Mouse (Mus musculus): ENCODE data around the gene Ykt6. TPM values are rescaled to one million over a fixed set of nuclear protein-coding genes. Genes with fewer than 3 reads are reported as not detected.
"Not testable (repeated sequence)": the region's sequence is repeated elsewhere in the genome, so short reads cannot be mapped to it uniquely, and the experiment has no call there.

Gene Ykt6
- total and polyA plus RNA-seq, 2 experiments from 2014 or later = 81.7 to 130 TPM

- H3K27ac ChIP-seq = no peak overlapping the region
- H3K4me1 ChIP-seq (ENCODE audit: insufficient read depth, low read length) = peaks cover 24% of the 10 kb centered on the region
- H3K27me3 ChIP-seq (ENCODE audit: insufficient read depth, low read length) = no peaks in the 10 kb centered on the region
- no peak overlapping the region for H3K9ac ChIP-seq (replicated peaks; ENCODE audit: low read length)
- DNase-seq (ENCODE audit: low spot score) (no peak), ATAC-seq (no peak)
- no peak overlapping the region for H3K4me2 ChIP-seq (ENCODE audit: low read depth, low read length)
- no peaks in the 10 kb centered on the region for H3K9me3 ChIP-seq (ENCODE audit: low read length)
- no peak for TF ChIP-seq CTCF (IDR thresholded peaks at IDR 0.05; ENCODE audit: low read depth)
- 93% methylated on average over 2 of the region's 2 CpGs for WGBS
- H3K4me3 ChIP-seq (ENCODE audit: low read length) = no peak overlapping the region
- H3K36me3 ChIP-seq (ENCODE audit: insufficient read depth, low read length) = no peaks in the 10 kb centered on the region
Measured at GRCm38 (mm10) chr11:5998472-5998871, 43.0 kb downstream of the Ykt6 start.

GRCm38 (mm10) chr11:5999832-6000771 lies 44.6 kb downstream of the Ykt6 start:
- Histone ChIP-seq H3K27me3 (ENCODE audit: insufficient read depth, low read length) (no peaks in the 10 kb centered on the region), H3K9ac (replicated peaks; ENCODE audit: low read length) (peak overlapping the region; percentile 24; the same call in 1 of the 2 replicates), H3K27ac (peak overlapping the region; percentile 77), H3K9me3 (ENCODE audit: low read length) (no peaks in the 10 kb centered on the region), H3K4me3 (ENCODE audit: low read length) (no peak overlapping the region), H3K4me1 (ENCODE audit: insufficient read depth, low read length) (peaks cover 24% of the 10 kb centered on the region), H3K36me3 (ENCODE audit: insufficient read depth, low read length) (no peaks in the 10 kb centered on the region), H3K4me2 (ENCODE audit: low read depth, low read length) (no peak overlapping the region)
- DNase-seq (ENCODE audit: low spot score) = peak; percentile 91
- TF ChIP-seq CTCF (IDR thresholded peaks at IDR 0.05; ENCODE audit: low read depth) = no peak
- ATAC-seq = peak; percentile 95
- WGBS = 3% methylated on average over 8 of the region's 8 CpGs

GRCm38 (mm10) chr11:6000961-6001682 lies 45.6 kb downstream of the Ykt6 start:
- WGBS = 79% methylated on average over 14 of the region's 14 CpGs
- peak overlapping the region; percentile 77 for H3K27ac ChIP-seq

GRCm38 (mm10) chr11:6001981-6002649 lies 46.6 kb downstream of the Ykt6 start:
- no peak for TF ChIP-seq CTCF (IDR thresholded peaks at IDR 0.05; ENCODE audit: low read depth)
- Histone ChIP-seq H3K4me3 (ENCODE audit: low read length) (no peak overlapping the region), H3K4me2 (ENCODE audit: low read depth, low read length) (no peak overlapping the region), H3K27me3 (ENCODE audit: insufficient read depth, low read length) (no peaks in the 10 kb centered on the region), H3K9ac (replicated peaks; ENCODE audit: low read length) (no peak overlapping the region), H3K27ac (no peak overlapping the region), H3K36me3 (ENCODE audit: insufficient read depth, low read length) (no peaks in the 10 kb centered on the region), H3K9me3 (ENCODE audit: low read length) (no peaks in the 10 kb centered on the region), H3K4me1 (ENCODE audit: insufficient read depth, low read length) (peaks cover 24% of the 10 kb centered on the region)
- DNase-seq (ENCODE audit: low spot score) (no peak), ATAC-seq (no peak)
- 65% methylated on average over 9 of the region's 9 CpGs for WGBS

More at GRCm38 (mm10) chr11:6000961-6001682, 45.6 kb downstream of the Ykt6 start:
- no peak; the same call in 1 of the 2 replicates for ATAC-seq
- TF ChIP-seq CTCF (IDR thresholded peaks at IDR 0.05; ENCODE audit: low read depth) = no peak
- H3K4me2 ChIP-seq (ENCODE audit: low read depth, low read length) = no peak overlapping the region
- H3K36me3 ChIP-seq (ENCODE audit: insufficient read depth, low read length) = no peaks in the 10 kb centered on the region
- no peak overlapping the region for H3K4me3 ChIP-seq (ENCODE audit: low read length)
- H3K27me3 ChIP-seq (ENCODE audit: insufficient read depth, low read length) = no peaks in the 10 kb centered on the region
- H3K9me3 ChIP-seq (ENCODE audit: low read length) = no peaks in the 10 kb centered on the region
- no peak overlapping the region for H3K9ac ChIP-seq (replicated peaks; ENCODE audit: low read length)
- DNase-seq (ENCODE audit: low spot score) = no peak
- H3K4me1 ChIP-seq (ENCODE audit: insufficient read depth, low read length) = peaks cover 24% of the 10 kb centered on the region

GRCm38 (mm10) chr11:6003046-6003639 lies 47.6 kb downstream of the Ykt6 start:
- no peaks in the 10 kb centered on the region for H3K27me3 ChIP-seq (ENCODE audit: insufficient read depth, low read length)
- no peaks in the 10 kb centered on the region for H3K9me3 ChIP-seq (ENCODE audit: low read length)
- H3K4me3 ChIP-seq (ENCODE audit: low read length) = no peak overlapping the region
- no peak overlapping the region for H3K4me2 ChIP-seq (ENCODE audit: low read depth, low read length)
- no peaks in the 10 kb centered on the region for H3K36me3 ChIP-seq (ENCODE audit: insufficient read depth, low read length)
- ATAC-seq = no peak
- H3K9ac ChIP-seq (replicated peaks; ENCODE audit: low read length) = no peak overlapping the region
- TF ChIP-seq CTCF (IDR thresholded peaks at IDR 0.05; ENCODE audit: low read depth) = peak; percentile 38; the same call in 1 of the 2 replicates
- peaks cover 24% of the 10 kb centered on the region for H3K4me1 ChIP-seq (ENCODE audit: insufficient read depth, low read length)
- WGBS = 49% methylated on average over 2 of the region's 2 CpGs
- no peak overlapping the region for H3K27ac ChIP-seq
- no peak for DNase-seq (ENCODE audit: low spot score)

- not testable (repeated sequence) for H3K4me2 ChIP-seq (ENCODE audit: low read depth, low read length); H3K4me1 ChIP-seq (ENCODE audit: insufficient read depth, low read length); H3K27ac ChIP-seq; H3K4me3 ChIP-seq (ENCODE audit: low read length); H3K36me3 ChIP-seq (ENCODE audit: insufficient read depth, low read length); H3K27me3 ChIP-seq (ENCODE audit: insufficient read depth, low read length); DNase-seq (ENCODE audit: low spot score); H3K9ac ChIP-seq (replicated peaks; ENCODE audit: low read length); ATAC-seq; H3K9me3 ChIP-seq (ENCODE audit: low read length)
- WGBS = 45% methylated on average over 1 of the region's 4 CpGs
Measured at GRCm38 (mm10) chr11:6005374-6006043, 50.0 kb downstream of the Ykt6 start.

GRCm38 (mm10) chr11:6006351-6007009 lies 51.0 kb downstream of the Ykt6 start:
- H3K4me1 ChIP-seq (ENCODE audit: insufficient read depth, low read length); H3K27me3 ChIP-seq (ENCODE audit: insufficient read depth, low read length); ATAC-seq; H3K36me3 ChIP-seq (ENCODE audit: insufficient read depth, low read length); H3K9ac ChIP-seq (replicated peaks; ENCODE audit: low read length); H3K9me3 ChIP-seq (ENCODE audit: low read length); H3K27ac ChIP-seq; DNase-seq (ENCODE audit: low spot score): not testable (repeated sequence)
- H3K4me2 ChIP-seq (ENCODE audit: low read depth, low read length) = peak overlapping the region; percentile 46
- WGBS = 19% methylated on average over 32 of the region's 44 CpGs
- peak overlapping the region; percentile 33 for H3K4me3 ChIP-seq (ENCODE audit: low read length)

GRCm38 (mm10) chr11:6007010-6007778 lies 51.7 kb downstream of the Ykt6 start:
- not testable (repeated sequence) for DNase-seq (ENCODE audit: low spot score); H3K36me3 ChIP-seq (ENCODE audit: insufficient read depth, low read length); H3K27me3 ChIP-seq (ENCODE audit: insufficient read depth, low read length); H3K4me1 ChIP-seq (ENCODE audit: insufficient read depth, low read length); H3K9me3 ChIP-seq (ENCODE audit: low read length); H3K27ac ChIP-seq
- H3K9ac ChIP-seq (replicated peaks; ENCODE audit: low read length) = 0 out of 2 replicates have a peak overlapping the region, but pooled peaks have one; percentile 5
- peak overlapping the region; percentile 46 for H3K4me2 ChIP-seq (ENCODE audit: low read depth, low read length)
- peak; percentile 57; the same call in 1 of the 2 replicates for ATAC-seq
- 4% methylated on average over 22 of the region's 49 CpGs for WGBS
- peak overlapping the region; percentile 33 for H3K4me3 ChIP-seq (ENCODE audit: low read length)

All from hindbrain, postnatal 0 days (tissue).